Comparison of ENCODE assay signal across 16 mouse cellular contexts in the genomic region with DNA sequence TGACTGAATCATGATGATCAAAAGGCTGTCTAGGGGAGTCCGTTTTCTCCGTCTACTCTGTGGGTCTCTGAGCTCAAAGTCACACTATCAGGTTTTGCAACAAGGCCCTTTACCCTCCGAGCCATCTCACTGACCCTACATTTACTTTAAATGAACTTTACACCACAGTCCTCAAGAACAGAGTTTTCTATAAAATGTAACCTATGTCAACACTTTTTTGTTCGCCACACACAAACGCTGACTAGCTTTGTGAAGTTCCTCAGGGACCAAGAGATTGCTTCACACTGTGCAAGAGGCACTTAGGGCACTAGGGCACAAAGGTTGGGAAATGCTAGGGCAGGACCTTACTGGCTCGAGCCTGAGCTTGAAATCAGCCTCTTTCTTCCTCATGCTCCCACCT. TPM values are rescaled to one million over a fixed set of nuclear protein-coding genes. Genes with fewer than 3 reads are reported as not detected.
A peak's percentile ranks its signal among the peaks of the same experiment; 100 is the strongest.
DNase-seq lines count a peak whose midpoint lies in the region; ATAC-seq lines count a peak whose summit lies in the region.
"Had no signal": no experiment of that assay in that cellular context is flagged by ENCODE, and none has a peak within 500 bp of the region (broad histone marks: within the 10 kb centered on the region; RNA-seq: fewer than 3 reads in every experiment).

No protein-coding gene starts in this region.

- no peaks in the 10 kb centered on the region for H3K36me3 ChIP-seq in liver, embryonic 16.5 days (ENCODE audit: control insufficient read depth, insufficient read depth)
- H3K36me3 ChIP-seq: heart, embryonic 15.5 days; hindbrain, embryonic 13.5 days; limb, embryonic 12.5 days had no signal

- no peaks in the 10 kb centered on the region; the same call in none of the 2 replicates for H3K4me1 ChIP-seq in liver, embryonic 16.5 days (ENCODE audit: control insufficient read depth, low read depth, low read length)
- H3K4me1 ChIP-seq: heart, embryonic 15.5 days; hindbrain, embryonic 13.5 days; limb, embryonic 12.5 days had no signal

- 0 out of 2 replicates have a peak overlapping the region, but pooled peaks have one; percentile 4 for H3K4me2 ChIP-seq in liver, embryonic 16.5 days (ENCODE audit: low read depth, low read length)
- H3K4me2 ChIP-seq: heart, embryonic 15.5 days; hindbrain, embryonic 13.5 days; limb, embryonic 12.5 days had no signal

- 49% methylated on average over 6 of the region's 6 CpGs for WGBS in liver, embryonic 16.5 days (ENCODE audit: insufficient replicate concordance)

- ATAC-seq in liver, embryonic 16.5 days (ENCODE audit: low read depth) = peak; percentile 89
- peak; percentile 94 for ATAC-seq in megakaryocyte, adult 5-6 weeks (ENCODE audit: poor library complexity, severe bottlenecking)

- peak overlapping the region; percentile 63 for H3K27ac ChIP-seq in liver, embryonic 16.5 days (ENCODE audit: low read length)
- H3K27ac ChIP-seq: heart, embryonic 15.5 days; hindbrain, embryonic 13.5 days; left cerebral cortex, adult 2 months; limb, embryonic 12.5 days had no signal

- no peaks in the 10 kb centered on the region for H3K9me3 ChIP-seq in liver, embryonic 16.5 days (replicated peaks; ENCODE audit: control insufficient read depth, low read length)
- H3K9me3 ChIP-seq: heart, embryonic 15.5 days had no signal

- no peak overlapping the region for H3K4me3 ChIP-seq in liver, embryonic 16.5 days (ENCODE audit: low read depth, low read length)
- H3K4me3 ChIP-seq: heart, embryonic 15.5 days; hindbrain, embryonic 13.5 days; left cerebral cortex, adult 2 months; limb, embryonic 12.5 days had no signal

- H3K27me3 ChIP-seq in liver, embryonic 16.5 days (ENCODE audit: control insufficient read depth, insufficient read depth, low read depth, low read length) = no peaks in the 10 kb centered on the region
- H3K27me3 ChIP-seq: heart, embryonic 15.5 days had no signal

- peak; percentile 47 for DNase-seq in adrenal gland, adult 2 months
- DNase-seq in adrenal gland, adult 18-20 months (ENCODE audit: low spot score in 2 of 2) = no peak
- peak; percentile 52 for DNase-seq in gonadal fat pad, adult 2 months (ENCODE audit: low read depth)
- DNase-seq in heart, adult 8-10 months (ENCODE audit: low spot score) = no peak
- no peak for DNase-seq in cerebellum, adult 9-11 months
- no peak for DNase-seq in left cerebral cortex, adult 18-20 months (ENCODE audit: low spot score in 2 of 2)
- DNase-seq: cerebellum, adult 11-12 months; gastrocnemius, postnatal 14 days; kidney, adult 18-20 months; right cerebral cortex, postnatal 25 days had no signal

- no peak overlapping the region for H3K9ac ChIP-seq in liver, embryonic 16.5 days (ENCODE audit: low read depth, low read length)
- H3K9ac ChIP-seq: heart, embryonic 15.5 days; hindbrain, embryonic 13.5 days; limb, embryonic 12.5 days had no signal

RNA-seq across cellular contexts. Expression of gene Klb, which starts 8.7 kb away (rescaled TPM):
- 10 to 100 TPM; 10.3 to 19.6 TPM for total RNA-seq in adrenal gland, adult 2 months (2021)
- 4.9 and 8.4 TPM in 2 replicates for polyA plus RNA-seq in adrenal gland, adult 2 months (2012; rRNA removed)
- 10 to 100 TPM in 1 of 2 experiments, 1 to 10 TPM in 1; 8.6 to 15.3 TPM for total RNA-seq in adrenal gland, adult 18-20 months (2021)
- polyA plus RNA-seq in gonadal fat pad, adult 2 months (2012; rRNA removed) = 12.5 and 17.1 TPM in 2 replicates
- 14.1 and 14.4 TPM in 2 replicates for polyA plus RNA-seq in liver, embryonic 16.5 days (2015; fragmentation: Nextera tagmentation; extraction: Ambion mirVana)
- not detected in 2 replicates for total RNA-seq in megakaryocyte, adult 5-6 weeks (2015)
- total RNA-seq in megakaryocyte, adult 5-6 weeks (2017) = not detected in 2 replicates
- under 1 TPM in 1 of 4 experiments, not detected in 3; 0.20 TPM for total RNA-seq in heart, adult 8-10 months (2022)
- under 1 TPM; 0.40 to 0.42 TPM for total RNA-seq in left cerebral cortex, adult 18-20 months (2021)
- polyA plus RNA-seq: heart, embryonic 15.5 days had no signal

RNA-seq across cellular contexts. Expression of gene Rfc1, which starts 21.4 kb away (rescaled TPM):
- total RNA-seq in adrenal gland, adult 2 months (2021) = 10 to 100 TPM; 38.7 to 46.1 TPM
- 4.3 and 5.4 TPM in 2 replicates for polyA plus RNA-seq in adrenal gland, adult 2 months (2012; rRNA removed)
- 10 to 100 TPM; 31.3 to 43.8 TPM for total RNA-seq in adrenal gland, adult 18-20 months (2021)
- 15.1 and 16.0 TPM in 2 replicates for polyA plus RNA-seq in gonadal fat pad, adult 2 months (2012; rRNA removed)
- 31.6 and 36.1 TPM in 2 replicates for polyA plus RNA-seq in liver, embryonic 16.5 days (2015; fragmentation: Nextera tagmentation; extraction: Ambion mirVana)
- 38.5 and 39.7 TPM in 2 replicates for total RNA-seq in megakaryocyte, adult 5-6 weeks (2015)
- 77.6 and 92.3 TPM in 2 replicates for total RNA-seq in megakaryocyte, adult 5-6 weeks (2017)
- 10 to 100 TPM; 28.2 to 40.0 (median 37.1) TPM for total RNA-seq in heart, adult 8-10 months (2022)
- 10 to 100 TPM; 24.5 to 32.0 TPM for total RNA-seq in left cerebral cortex, adult 18-20 months (2021)

RNA-seq across cellular contexts. Expression of gene Rpl9, which starts 34.4 kb away (rescaled TPM):
- 1,000 to 10,000 TPM in 1 of 2 experiments, 100 to 1,000 TPM in 1; 692 to 1,124 TPM for total RNA-seq in adrenal gland, adult 2 months (2021)
- 22.2 and 28.6 TPM in 2 replicates for polyA plus RNA-seq in adrenal gland, adult 2 months (2012; rRNA removed)
- 1,000 to 10,000 TPM; 1,034 to 1,559 TPM for total RNA-seq in adrenal gland, adult 18-20 months (2021)
- 480 and 495 TPM in 2 replicates for polyA plus RNA-seq in gonadal fat pad, adult 2 months (2012; rRNA removed)
- 482 and 527 TPM in 2 replicates for polyA plus RNA-seq in liver, embryonic 16.5 days (2015; fragmentation: Nextera tagmentation; extraction: Ambion mirVana)
- total RNA-seq in megakaryocyte, adult 5-6 weeks (2015) = 1,765 and 1,894 TPM in 2 replicates
- total RNA-seq in megakaryocyte, adult 5-6 weeks (2017) = 1,107 and 1,286 TPM in 2 replicates
- total RNA-seq in heart, adult 8-10 months (2022) = 100 to 1,000 TPM; 607 to 701 (median 666) TPM
- 100 to 1,000 TPM; 812 to 869 TPM for total RNA-seq in left cerebral cortex, adult 18-20 months (2021)

RNA-seq across cellular contexts. Expression of gene Lias, which starts 34.4 kb away (rescaled TPM):
- 10 to 100 TPM; 46.0 to 62.3 TPM for total RNA-seq in adrenal gland, adult 2 months (2021)
- 4.9 and 5.2 TPM in 2 replicates for polyA plus RNA-seq in adrenal gland, adult 2 months (2012; rRNA removed)
- total RNA-seq in adrenal gland, adult 18-20 months (2021) = 10 to 100 TPM; 54.5 to 67.6 TPM
- 19.9 and 21.3 TPM in 2 replicates for polyA plus RNA-seq in gonadal fat pad, adult 2 months (2012; rRNA removed)
- 28.2 and 35.1 TPM in 2 replicates for polyA plus RNA-seq in liver, embryonic 16.5 days (2015; fragmentation: Nextera tagmentation; extraction: Ambion mirVana)
- 26.8 and 32.6 TPM in 2 replicates for total RNA-seq in megakaryocyte, adult 5-6 weeks (2015)
- total RNA-seq in megakaryocyte, adult 5-6 weeks (2017) = 26.8 and 29.4 TPM in 2 replicates
- 10 to 100 TPM; 48.0 to 56.8 (median 54.2) TPM for total RNA-seq in heart, adult 8-10 months (2022)
- 10 to 100 TPM; 32.4 to 34.3 TPM for total RNA-seq in left cerebral cortex, adult 18-20 months (2021)

Comparison
In these comparisons a context has a peak if more than half of its experiments do, and no peak if none do; other contexts are left out.
1. DNase-seq: peak in adrenal gland, adult 2 months (single experiment) and gonadal fat pad, adult 2 months (single experiment); none in adrenal gland, adult 18-20 months (0 of 2), heart, adult 8-10 months (single experiment), cerebellum, adult 9-11 months (single experiment) and left cerebral cortex, adult 18-20 months (0 of 2).
2. RNA of gene Klb, which starts 8.7 kb away (total RNA-seq): 10.3 to 19.6 TPM in adrenal gland, adult 2 months and 8.6 to 15.3 TPM in adrenal gland, adult 18-20 months; 0.40 to 0.42 TPM in left cerebral cortex, adult 18-20 months, 0.20 TPM in heart, adult 8-10 months and not detected in megakaryocyte, adult 5-6 weeks; every median in the first group is over 4 times any median in the second.